Mouse (Mus musculus) limb, embryonic 13.5 days (tissue): ENCODE data around the gene Ruvbl2. TPM values are rescaled to one million over a fixed set of nuclear protein-coding genes. Genes with fewer than 3 reads are reported as not detected.
"Not testable (repeated sequence)": the region's sequence is repeated elsewhere in the genome, so short reads cannot be mapped to it uniquely, and the experiment has no call there.

Experiments
- ATAC-seq: fragments of 200-750 bp; cut with Nextera tagmentation; 2 replicates; pipeline ENCODE4 v1.8.0; 2017; ENCODE audit warnings: low read depth, moderate number of reproducible peaks, moderate TSS enrichment; ENCODE audit not compliant: low FRiP score
- H3K27ac ChIP-seq: fragments of 300-500 bp; sonication (generic); 2 replicates; pipeline ENCODE4 v1.5.1; 2015; ENCODE audit warnings: inconsistent platforms, mild to moderate bottlenecking, moderate library complexity
- H3K27me3 ChIP-seq: fragments of 300-500 bp; sonication (generic); 2 replicates; pipeline ENCODE4 v1.6.1; 2015; ENCODE audit warnings: mild to moderate bottlenecking, inconsistent platforms
- H3K36me3 ChIP-seq: fragments of 300-500 bp; sonication (generic); 2 replicates; pipeline ENCODE4 v1.6.1; 2015; ENCODE audit warnings: inconsistent platforms, mild to moderate bottlenecking, moderate library complexity
- H3K4me1 ChIP-seq: fragments of 300-500 bp; sonication (generic); 2 replicates; pipeline ENCODE4 v1.6.1; 2015; ENCODE audit warnings: inconsistent platforms
- H3K4me2 ChIP-seq: fragments of 300-500 bp; sonication (generic); replicated peaks from 2 replicates; pipeline ENCODE4 v1.6.1; 2015; ENCODE audit warnings: inconsistent platforms, mild to moderate bottlenecking, moderate library complexity
- H3K4me3 ChIP-seq: fragments of 300-500 bp; sonication (generic); 2 replicates; pipeline ENCODE4 v1.5.1; 2015; ENCODE audit warnings: moderate library complexity, mild to moderate bottlenecking, inconsistent platforms
- H3K9ac ChIP-seq: fragments of 300-500 bp; sonication (generic); 2 replicates; pipeline ENCODE4 v1.6.1; 2015; ENCODE audit warnings: mild to moderate bottlenecking, inconsistent platforms
- H3K9me3 ChIP-seq: fragments of 300-500 bp; sonication (generic); 2 replicates; pipeline ENCODE4 v1.6.1; 2016; ENCODE audit warnings: inconsistent platforms
- WGBS: fragments of 180-500 bp; shearing (Covaris S2); methylation state at CpG from one replicate; pipeline ENCODE4 v1.1.7; 2015; 5-methylcytosine and 5-hydroxymethylcytosine counted together
- polyA plus RNA-seq: library from polyadenylated mRNA; unstranded; fragments of >200 nt; fragmentation: Nextera tagmentation; extraction: Ambion mirVana; gene quantifications from 2 replicates; pipeline ENCODE4 v1.2.1, GENCODE M21; 2015

Ruvbl2 gene
- polyA plus RNA-seq = 142 and 144 TPM in 2 replicates

DNA sequence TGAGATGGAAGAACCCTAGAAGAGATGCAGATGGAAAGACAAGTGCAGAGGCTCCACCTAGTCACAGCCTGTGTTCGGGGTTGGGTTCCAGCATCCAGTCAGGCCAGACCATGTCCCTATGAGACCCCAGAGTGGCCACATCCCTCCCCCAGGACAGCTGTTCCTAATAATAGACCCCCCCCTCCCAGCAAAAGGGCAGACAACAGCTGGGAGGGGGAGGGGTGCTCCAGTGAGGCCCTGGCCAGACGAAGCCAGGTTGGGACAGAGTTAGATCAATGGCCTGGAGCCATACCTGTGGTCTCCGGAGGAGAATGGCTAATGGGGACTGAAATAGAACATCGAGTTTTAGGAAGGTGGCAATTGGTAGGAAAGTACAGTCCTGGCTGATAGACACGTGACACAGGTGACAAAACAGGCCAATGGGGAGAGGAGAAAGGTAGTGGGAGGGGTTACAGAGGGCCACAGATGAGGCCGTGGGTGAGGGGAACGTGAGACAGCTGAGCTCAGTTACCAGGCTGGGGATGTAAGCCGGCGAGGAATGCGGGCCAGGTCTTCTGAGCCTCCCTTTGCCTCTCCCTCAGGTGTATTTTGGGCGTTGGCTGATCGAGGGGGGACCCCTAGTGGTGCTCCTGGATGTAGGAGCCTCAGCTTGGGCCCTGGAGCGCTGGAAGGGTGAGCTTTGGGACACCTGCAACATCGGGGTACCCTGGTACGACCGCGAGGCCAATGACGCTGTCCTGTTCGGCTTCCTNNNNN, at the start of gene Ruvbl2:
TSS of gene Ruvbl2 (minus strand) at position 576 of the 756 bp plus-strand sequence.
- Histone ChIP-seq H3K36me3 (peaks cover 32% of the 10 kb centered on the region), H3K4me2 (peak within 1 kb of the TSS; percentile 82), H3K9ac (no peak within 1 kb of the TSS), H3K27me3 (no peaks in the 10 kb centered on the region), H3K27ac (no peak within 1 kb of the TSS), H3K4me3 (peak within 1 kb of the TSS; percentile 13), H3K4me1 (peaks cover 44% of the 10 kb centered on the region), H3K9me3 (no peaks in the 10 kb centered on the region)
- 13% methylated on average over 19 of the region's 19 CpGs for WGBS
- ATAC-seq = no peak

DNA sequence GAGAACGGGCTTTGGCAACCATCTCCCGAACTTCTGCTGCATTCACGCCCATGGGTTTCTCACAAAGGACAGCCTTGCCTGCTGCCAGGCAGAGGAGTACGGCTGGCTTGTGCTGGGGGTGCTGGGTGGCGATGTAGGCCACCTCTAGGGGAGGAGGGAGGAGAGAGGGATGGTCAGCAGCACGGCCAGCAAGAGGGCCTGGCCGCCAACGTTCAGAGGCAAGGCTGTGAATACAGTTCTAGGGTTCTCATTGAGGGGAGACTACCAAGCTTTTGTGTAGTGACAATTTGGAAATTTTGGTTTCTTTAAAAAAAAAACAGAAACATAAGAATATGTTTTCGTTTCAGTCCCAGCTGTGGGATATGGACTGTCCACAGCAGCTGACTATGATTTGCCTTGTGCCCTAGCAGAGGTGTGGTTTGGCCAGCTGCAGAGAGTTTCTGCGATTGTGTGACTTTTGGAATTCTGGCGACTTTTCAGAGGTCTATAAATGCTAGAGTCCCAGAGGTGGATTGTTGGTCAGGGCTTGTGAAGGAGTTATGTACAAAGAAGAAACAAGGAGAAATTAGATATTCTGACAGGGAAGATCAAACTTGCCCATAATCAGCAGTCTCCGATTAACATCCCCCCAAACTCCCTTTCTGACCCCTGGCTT, 49.0 kb upstream of the Ruvbl2 start, which contains the start of gene Gm45808:
TSS of gene Gm45808 (minus strand) at position 51 of the 655 bp plus-strand sequence.
- H3K4me2 ChIP-seq = no peak within 1 kb of the TSS
- H3K4me1 ChIP-seq = peaks cover 32% of the 10 kb centered on the region
- ATAC-seq = no peak
- 81% methylated on average over 12 of the region's 12 CpGs for WGBS
- H3K9me3 ChIP-seq = no peaks in the 10 kb centered on the region
- 0 out of 2 replicates have a peak within 1 kb of the TSS, but pooled peaks have one; percentile 71 for H3K27ac ChIP-seq
- no peak within 1 kb of the TSS; the same call in 1 of the 2 replicates for H3K4me3 ChIP-seq
- no peak within 1 kb of the TSS for H3K9ac ChIP-seq
- H3K36me3 ChIP-seq = peaks cover 1% of the 10 kb centered on the region
- no peaks in the 10 kb centered on the region for H3K27me3 ChIP-seq

DNA sequence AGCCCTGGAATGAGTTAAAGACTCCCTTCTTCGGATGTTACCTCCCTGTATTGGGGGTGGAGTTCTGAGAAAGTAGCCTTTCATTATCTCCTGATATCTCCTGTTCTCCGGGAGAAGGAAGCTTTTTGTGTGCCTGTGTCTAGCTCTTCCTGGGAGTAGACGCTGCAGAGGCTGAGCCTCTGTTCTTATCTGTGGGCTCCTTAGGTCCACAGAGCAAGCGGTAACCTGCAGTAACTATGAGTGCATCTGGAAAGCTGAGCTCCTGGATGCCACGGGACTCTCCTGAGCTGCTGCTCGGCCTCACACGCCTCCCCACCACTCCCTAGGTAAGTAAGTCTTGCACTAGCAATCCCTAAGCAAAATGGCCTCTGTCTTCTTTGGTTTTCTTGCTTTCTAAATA, 48.3 kb upstream of the Ruvbl2 start:
- H3K9me3 ChIP-seq = no peaks in the 10 kb centered on the region
- no peak overlapping the region for H3K4me2 ChIP-seq
- H3K36me3 ChIP-seq = no peaks in the 10 kb centered on the region
- no peak overlapping the region for H3K9ac ChIP-seq
- H3K4me1 ChIP-seq = peaks cover 26% of the 10 kb centered on the region
- ATAC-seq = no peak
- no peak overlapping the region for H3K27ac ChIP-seq
- WGBS = 74% methylated on average over 7 of the region's 7 CpGs
- no peaks in the 10 kb centered on the region for H3K27me3 ChIP-seq
- H3K4me3 ChIP-seq = no peak overlapping the region

DNA sequence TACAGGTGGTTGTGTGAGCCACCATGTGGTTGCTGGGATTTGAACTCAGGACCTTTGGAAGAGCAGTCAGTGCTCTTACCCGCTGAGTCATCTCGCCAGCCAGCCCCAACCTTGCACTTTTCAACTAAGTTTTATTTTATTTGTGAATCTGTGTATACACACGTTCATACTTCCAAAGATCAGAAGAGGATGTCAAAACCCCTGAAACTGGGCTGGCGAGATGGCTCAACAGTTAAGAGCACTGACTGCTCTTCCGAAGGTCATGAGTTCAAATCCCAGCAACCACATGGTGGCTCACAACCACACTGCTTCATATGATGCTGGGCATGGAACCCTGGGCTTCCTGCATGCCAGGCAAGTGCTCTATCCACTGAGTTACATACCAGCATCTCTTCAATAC, 47.1 kb upstream of the Ruvbl2 start:
- H3K9me3 ChIP-seq, H3K27me3 ChIP-seq, ATAC-seq, H3K27ac ChIP-seq, H3K9ac ChIP-seq, H3K4me3 ChIP-seq, H3K36me3 ChIP-seq, H3K4me2 ChIP-seq: not testable (repeated sequence)
- H3K4me1 ChIP-seq = peaks cover 20% of the 10 kb centered on the region; the same call in 1 of the 2 replicates
- WGBS = 94% methylated on average over 5 of the region's 5 CpGs

DNA sequence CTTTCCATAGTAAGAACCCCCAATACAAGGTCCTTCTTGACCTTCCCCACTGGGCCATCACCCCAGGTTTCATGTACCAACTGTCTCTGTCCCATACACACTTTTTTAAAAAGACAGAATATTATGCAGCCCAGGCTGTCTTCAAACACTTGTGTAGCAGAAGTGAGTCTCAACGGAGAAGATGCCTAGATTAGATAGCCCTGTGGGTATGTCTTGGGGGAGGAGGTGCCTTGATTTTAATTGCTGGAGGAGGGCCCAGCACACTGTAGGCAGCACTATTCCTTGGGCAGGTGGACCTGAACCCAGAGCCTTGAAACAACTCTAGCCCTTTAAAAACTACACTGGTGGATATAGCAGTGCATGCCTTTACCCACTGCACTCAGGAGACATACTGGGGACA, 44.3 kb upstream of the Ruvbl2 start:
- no peak overlapping the region for H3K9ac ChIP-seq
- H3K4me3 ChIP-seq = no peak overlapping the region
- WGBS = 96% methylated on average over 1 of the region's 1 CpGs
- H3K27ac ChIP-seq = no peak overlapping the region
- 0 out of 2 replicates have a peak, but pooled peaks cover 4% of the 10 kb centered on the region for H3K4me1 ChIP-seq
- H3K4me2 ChIP-seq = no peak overlapping the region
- no peaks in the 10 kb centered on the region for H3K9me3 ChIP-seq
- no peaks in the 10 kb centered on the region for H3K27me3 ChIP-seq
- no peaks in the 10 kb centered on the region for H3K36me3 ChIP-seq
- ATAC-seq = no peak

DNA sequence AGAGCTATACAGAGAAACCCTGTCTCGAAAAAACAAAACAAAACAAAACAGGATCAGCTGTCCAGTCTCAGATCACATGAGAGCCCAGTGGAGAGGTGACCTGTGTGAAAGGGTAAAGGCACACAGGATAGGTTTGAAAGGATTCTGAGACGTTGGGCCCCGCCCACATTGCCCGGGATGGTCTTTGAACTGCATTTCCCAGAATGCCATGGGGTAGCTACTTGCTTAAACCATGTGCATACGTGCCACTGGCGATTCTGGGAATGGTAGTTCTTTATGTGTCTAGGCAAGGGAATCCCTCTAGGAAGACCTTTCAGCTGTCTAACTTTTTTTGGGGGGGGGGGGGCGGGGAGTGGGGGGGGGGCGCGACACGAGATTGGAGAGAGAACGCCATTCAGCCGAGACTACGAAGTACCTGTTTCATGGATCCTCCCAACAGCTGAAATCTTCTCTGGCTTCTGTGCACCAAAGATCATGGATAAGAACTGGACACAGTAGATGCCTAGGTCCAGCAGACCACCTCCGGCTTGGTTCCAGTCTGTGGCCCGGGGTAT, 43.6 kb upstream of the Ruvbl2 start, which contains the start of gene Tulp2:
TSS of gene Tulp2 (plus strand) at position 504 of the 554 bp plus-strand sequence.
- H3K4me1 ChIP-seq = 0 out of 2 replicates have a peak, but pooled peaks cover 3% of the 10 kb centered on the region

DNA sequence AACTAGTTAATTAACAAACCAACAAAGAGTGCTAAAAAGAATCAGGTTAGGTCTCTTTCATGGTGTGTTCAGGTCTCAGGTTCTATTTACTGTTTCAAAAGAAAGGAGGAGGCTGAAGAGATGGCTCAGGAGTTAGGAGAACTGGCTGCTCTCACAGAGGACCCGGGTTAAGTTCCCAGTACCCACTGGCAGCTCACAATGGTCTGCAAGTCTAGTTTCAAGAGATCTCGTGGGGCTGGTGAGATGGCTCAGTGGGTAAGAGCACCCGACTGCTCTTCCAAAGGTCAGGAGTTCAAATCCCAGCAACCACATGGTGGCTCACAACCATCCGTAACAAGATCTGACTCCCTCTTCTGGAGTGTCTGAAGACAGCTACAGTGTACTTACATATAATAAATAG, 42.4 kb upstream of the Ruvbl2 start:
- not testable (repeated sequence) for H3K4me3 ChIP-seq, H3K9me3 ChIP-seq, ATAC-seq, H3K9ac ChIP-seq, H3K36me3 ChIP-seq, H3K4me1 ChIP-seq, H3K4me2 ChIP-seq, H3K27ac ChIP-seq, H3K27me3 ChIP-seq
- WGBS = 79% methylated on average over 4 of the region's 4 CpGs

More for the DNA sequence above, 43.6 kb upstream of the Ruvbl2 start, which contains the start of gene Tulp2:
- peak; percentile 80 for ATAC-seq
- H3K9me3 ChIP-seq = no peaks in the 10 kb centered on the region
- no peak within 1 kb of the TSS for H3K27ac ChIP-seq
- no peak within 1 kb of the TSS for H3K4me2 ChIP-seq
- no peak within 1 kb of the TSS for H3K9ac ChIP-seq
- WGBS = 49% methylated on average over 15 of the region's 15 CpGs
- no peaks in the 10 kb centered on the region for H3K27me3 ChIP-seq
- H3K36me3 ChIP-seq = no peaks in the 10 kb centered on the region
- H3K4me3 ChIP-seq = no peak within 1 kb of the TSS

DNA sequence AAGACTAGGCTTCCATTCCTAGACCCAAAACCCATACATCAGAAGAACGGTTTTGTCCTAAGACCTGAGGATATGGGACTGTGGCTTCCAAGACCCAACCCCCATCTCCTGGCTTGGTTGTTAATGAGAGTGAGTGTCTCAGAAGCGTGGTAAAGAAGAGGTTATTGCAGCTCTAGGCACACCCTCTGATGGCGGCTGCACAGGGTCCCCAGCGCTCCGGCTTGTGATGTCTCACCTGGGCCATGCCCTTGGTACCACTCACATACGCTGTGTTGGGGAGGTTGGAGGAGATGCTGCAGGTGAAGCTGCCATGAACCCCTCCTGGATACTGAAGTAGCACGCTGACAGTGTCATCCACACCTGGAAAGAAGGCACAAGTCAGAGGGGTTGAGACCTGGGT, 40.9 kb upstream of the Ruvbl2 start:
- Histone ChIP-seq H3K9ac (no peak overlapping the region), H3K9me3 (no peaks in the 10 kb centered on the region), H3K4me1 (0 out of 2 replicates have a peak, but pooled peaks cover 3% of the 10 kb centered on the region), H3K4me2 (no peak overlapping the region), H3K4me3 (no peak overlapping the region), H3K27me3 (no peaks in the 10 kb centered on the region), H3K27ac (no peak overlapping the region), H3K36me3 (no peaks in the 10 kb centered on the region)
- no peak for ATAC-seq
- WGBS = 88% methylated on average over 7 of the region's 7 CpGs

DNA sequence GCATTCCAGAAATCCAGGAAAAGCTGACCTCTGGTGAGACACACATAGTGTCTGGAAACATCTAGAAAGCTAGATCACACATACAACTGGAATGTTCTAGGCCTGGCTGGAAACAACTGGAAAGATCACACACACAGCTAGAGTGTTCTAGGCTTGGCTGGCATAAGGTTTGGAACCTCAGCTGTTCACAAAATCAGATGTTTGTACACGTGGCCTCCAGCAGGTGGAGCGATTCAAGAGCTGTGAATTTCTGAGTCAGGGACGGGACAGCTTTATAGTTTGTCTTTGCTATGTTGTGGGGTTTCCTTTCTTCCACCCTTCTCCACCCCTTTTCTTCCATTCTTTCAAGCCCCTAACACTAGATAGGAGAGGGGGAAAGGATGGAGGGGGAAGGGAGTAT, 39.1 kb upstream of the Ruvbl2 start:
- H3K27me3 ChIP-seq = no peaks in the 10 kb centered on the region
- H3K9me3 ChIP-seq = no peaks in the 10 kb centered on the region
- no peak overlapping the region; the same call in 1 of the 2 replicates for H3K27ac ChIP-seq
- no peak overlapping the region for H3K9ac ChIP-seq
- H3K36me3 ChIP-seq = no peaks in the 10 kb centered on the region
- H3K4me3 ChIP-seq = no peak overlapping the region
- 12% methylated on average over 3 of the region's 3 CpGs for WGBS
- H3K4me1 ChIP-seq = 0 out of 2 replicates have a peak, but pooled peaks cover 3% of the 10 kb centered on the region
- no peak for ATAC-seq
- H3K4me2 ChIP-seq = no peak overlapping the region

DNA sequence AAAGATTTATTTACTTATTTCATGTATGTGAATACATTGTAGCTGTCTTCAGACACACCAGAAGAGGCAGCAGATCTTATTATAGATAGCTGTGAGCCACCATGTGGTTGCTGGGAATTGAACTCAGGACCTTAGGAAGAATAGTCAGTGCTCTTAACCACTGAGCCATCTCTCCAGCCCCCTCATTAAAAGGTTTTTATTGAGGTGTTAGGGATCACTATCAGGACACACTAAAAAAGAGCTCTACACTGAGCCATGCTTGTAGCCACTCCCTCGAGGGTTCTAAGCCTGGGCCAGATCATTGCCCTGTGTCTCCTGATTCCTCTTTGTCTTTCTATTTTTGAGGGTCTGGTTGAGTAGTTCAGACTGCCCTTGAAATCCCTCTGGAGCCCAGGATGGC, 38.6 kb upstream of the Ruvbl2 start:
- Histone ChIP-seq H3K9ac (no peak overlapping the region), H3K4me1 (0 out of 2 replicates have a peak, but pooled peaks cover 3% of the 10 kb centered on the region), H3K9me3 (no peaks in the 10 kb centered on the region), H3K36me3 (no peaks in the 10 kb centered on the region), H3K4me3 (no peak overlapping the region), H3K4me2 (no peak overlapping the region), H3K27ac (no peak overlapping the region), H3K27me3 (no peaks in the 10 kb centered on the region)
- ATAC-seq = no peak
- 43% methylated on average over 1 of the region's 1 CpGs for WGBS

DNA sequence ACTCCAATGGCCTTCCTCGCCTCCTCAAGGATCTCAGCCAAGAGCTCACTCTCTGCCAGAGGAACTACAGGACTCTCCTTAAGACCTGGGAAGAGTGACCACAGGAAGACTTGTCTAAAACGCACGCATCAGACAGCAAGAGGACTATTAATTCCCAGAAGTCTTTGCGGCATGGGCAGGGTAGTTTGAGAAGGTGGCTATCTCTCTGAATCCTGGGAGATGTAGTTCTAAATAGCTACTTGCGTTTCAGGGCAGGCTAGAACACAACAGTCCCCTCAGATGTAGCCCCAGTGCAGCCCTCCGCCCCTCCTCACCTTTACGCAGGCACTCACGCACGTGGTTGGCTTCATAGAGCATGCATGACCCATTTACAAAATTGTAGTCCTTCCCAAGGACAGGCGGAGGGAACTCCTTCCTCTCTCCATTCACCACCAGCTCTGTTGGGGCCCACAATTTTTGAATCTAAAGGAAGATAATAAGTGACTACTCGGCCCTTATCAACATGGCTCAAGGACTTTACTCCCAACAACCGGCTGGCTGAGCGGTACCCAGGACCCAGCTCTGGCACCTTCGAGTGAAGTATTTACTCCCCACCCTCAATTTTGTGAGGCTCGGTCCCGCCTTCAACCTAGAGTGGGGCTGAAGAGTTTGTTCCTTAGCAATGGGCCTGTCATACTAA, 37.5 kb upstream of the Ruvbl2 start:
- Histone ChIP-seq H3K9me3 (no peaks in the 10 kb centered on the region), H3K27me3 (no peaks in the 10 kb centered on the region), H3K36me3 (no peaks in the 10 kb centered on the region), H3K4me1 (0 out of 2 replicates have a peak, but pooled peaks cover 3% of the 10 kb centered on the region), H3K27ac (no peak overlapping the region), H3K4me3 (peak overlapping the region; percentile 24), H3K4me2 (peak overlapping the region; percentile 51), H3K9ac (peak overlapping the region; percentile 48)
- 64% methylated on average over 16 of the region's 16 CpGs for WGBS
- ATAC-seq = no peak
